Mouse (Mus musculus): ENCODE results near the gene Zfp276.

Gene Zfp276

GRCm38 (mm10) chr8:123284493-123284892, 30.5 kb downstream of the Zfp276 start:
- no peak for DNase-seq (ENCODE audit: extremely low read depth, insufficient read length, low spot score)

- no peak for DNase-seq (ENCODE audit: extremely low read depth, insufficient read length, low spot score)
Observed at GRCm38 (mm10) chr8:123287362-123287761, 33.4 kb downstream of the Zfp276 start.

GRCm38 (mm10) chr8:123290166-123290565, 36.2 kb downstream of the Zfp276 start:
- DNase-seq (ENCODE audit: extremely low read depth, insufficient read length, low spot score) = no peak

- no peak for DNase-seq (ENCODE audit: extremely low read depth, insufficient read length, low spot score)
Observed at GRCm38 (mm10) chr8:123290679-123291078, 36.7 kb downstream of the Zfp276 start.

- no peak for DNase-seq (ENCODE audit: extremely low read depth, insufficient read length, low spot score)
Observed at GRCm38 (mm10) chr8:123291716-123292115, 37.7 kb downstream of the Zfp276 start.

- DNase-seq (ENCODE audit: extremely low read depth, insufficient read length, low spot score) = no peak
Observed at GRCm38 (mm10) chr8:123292281-123292680, 38.3 kb downstream of the Zfp276 start.

- peak; percentile 38 for DNase-seq (ENCODE audit: extremely low read depth, insufficient read length, low spot score)
Observed at GRCm38 (mm10) chr8:123292785-123293184, 38.8 kb downstream of the Zfp276 start.

- DNase-seq (ENCODE audit: extremely low read depth, insufficient read length, low spot score) = no peak
Observed at GRCm38 (mm10) chr8:123298301-123298700, 44.3 kb downstream of the Zfp276 start.

- no peak for DNase-seq (ENCODE audit: extremely low read depth, insufficient read length, low spot score)
Observed at GRCm38 (mm10) chr8:123308738-123309137, 54.7 kb downstream of the Zfp276 start.

- DNase-seq (ENCODE audit: extremely low read depth, insufficient read length, low spot score) = no peak
Observed at GRCm38 (mm10) chr8:123317781-123318466, 63.9 kb downstream of the Zfp276 start.

GRCm38 (mm10) chr8:123318467-123318911, 64.5 kb downstream of the Zfp276 start, which contains the start of gene Fanca:
Gene Fanca, minus strand, starts transcription at chr8:123318576.
- DNase-seq (ENCODE audit: extremely low read depth, insufficient read length, low spot score) = peak; percentile 95
